Mouse (Mus musculus) lung, adult 2 months (tissue): ENCODE results near the gene Dcst1.

ENCODE experiments used
- CTCF ChIP-seq: fragments of 200-500 bp; IDR thresholded peaks from 2 replicates; pipeline ENCODE4 v1.5.1; 2011; ENCODE audit warnings: mild to moderate bottlenecking, low read length, control low read depth; ENCODE audit not compliant: insufficient read depth
- POLR2A ChIP-seq: fragments of 200-500 bp; IDR thresholded peaks from 2 replicates; pipeline ENCODE4 v1.6.1; 2011; ENCODE audit warnings: low read depth, mild to moderate bottlenecking, control low read depth, low read length, borderline replicate concordance; ENCODE audit errors: extremely low read depth

DNA sequence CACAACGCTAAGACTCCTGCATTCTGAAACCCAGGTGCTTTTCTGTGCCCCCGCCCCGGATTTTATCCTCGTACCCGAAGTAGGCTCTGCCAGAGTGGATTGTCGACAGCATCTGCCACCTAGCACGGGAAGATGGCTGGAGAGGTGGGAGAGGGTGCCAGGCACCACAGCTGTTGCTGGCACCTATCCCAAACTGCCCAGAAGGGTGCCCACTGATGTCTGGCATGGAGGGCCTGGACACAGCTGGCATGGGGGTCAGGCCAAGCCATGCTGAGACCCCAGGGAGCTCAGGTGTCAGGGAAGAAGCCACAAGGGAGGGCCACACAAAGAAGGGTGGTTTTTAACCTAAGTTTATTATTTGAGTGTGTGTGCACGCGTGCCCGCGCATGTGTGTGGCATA lies 32.0 kb downstream of the Dcst1 start:
- TF ChIP-seq CTCF, result no peak
- no peak for TF ChIP-seq POLR2A
